Mouse (Mus musculus) myocyte (in vitro differentiated cells): ENCODE results near the gene Cry2.

Experiments used
- CEBPB ChIP-seq: IDR thresholded peaks from 2 replicates; pipeline ENCODE4 v1.6.1; 2011; ENCODE audit warnings: mild to moderate bottlenecking, moderate library complexity; ENCODE audit not compliant: poor library complexity, insufficient read depth, severe bottlenecking
- MYOD1 ChIP-seq, 3 experiments: IDR thresholded peaks; one replicate each; pipeline ENCODE4 v1.6.1; 2011; ENCODE audit warnings: control low read depth in 2 of 3, low read depth in 2 of 3, mild to moderate bottlenecking in 2 of 3, moderate library complexity in 1 of 3; ENCODE audit not compliant: insufficient read length in 2 of 3, control insufficient read depth in 1 of 3
- POLR2A ChIP-seq: IDR thresholded peaks from one replicate; pipeline ENCODE4 v1.6.1; 2011; ENCODE audit warnings: low read depth, mild to moderate bottlenecking, control low read depth, moderate library complexity; ENCODE audit not compliant: insufficient read length
- REST ChIP-seq: IDR thresholded peaks from one replicate; pipeline ENCODE4 v1.6.1; 2011; ENCODE audit warnings: mild to moderate bottlenecking, control low read depth, moderate library complexity; ENCODE audit not compliant: insufficient read depth, insufficient read length
- TCF12 ChIP-seq: IDR thresholded peaks from one replicate; pipeline ENCODE4 v1.6.1; 2011; ENCODE audit warnings: mild to moderate bottlenecking, control low read depth; ENCODE audit not compliant: poor library complexity, insufficient read depth, severe bottlenecking
- TCF3 ChIP-seq: IDR thresholded peaks from one replicate; pipeline ENCODE4 v1.6.1; 2011; ENCODE audit warnings: low read depth, control low read depth; ENCODE audit not compliant: insufficient read length
- USF1 ChIP-seq: IDR thresholded peaks from one replicate; pipeline ENCODE4 v1.6.1; 2011; ENCODE audit warnings: low read depth, mild to moderate bottlenecking, control low read depth, moderate library complexity

- TF ChIP-seq POLR2A (no peak), TCF12 (no peak), MYOD1 (IDR thresholded peaks at IDR 0.05; ENCODE audit: control insufficient read depth in 1 of 3, insufficient read length in 2 of 3, low read depth in 2 of 3) (no peak), TCF3 (no peak), REST (no peak), USF1 (no peak), CEBPB (no peak)
Measured at GRCm38 (mm10) chr2:92374514-92374913, 59.3 kb downstream of the Cry2 start, which contains the start of the genes Pex16 and Large2.
